9 mouse cellular contexts compared by ENCODE assay signal in genomic region chr3:40685855-40686515, GRCm38 (mm10). TPM values are rescaled to one million over a fixed set of nuclear protein-coding genes. Genes with fewer than 3 reads are reported as not detected.
DNase-seq lines count a peak whose midpoint lies in the region; ATAC-seq lines count a peak whose summit lies in the region.
"Had no signal": no experiment of that assay in that cellular context is flagged by ENCODE, and none has a peak within 500 bp of the region (broad histone marks: within the 10 kb centered on the region; RNA-seq: fewer than 3 reads in every experiment).

No protein-coding gene starts in this region.

- H3K27ac ChIP-seq in heart, embryonic 12.5 days (ENCODE audit: poor library complexity, severe bottlenecking), result no peak overlapping the region

- no peaks in the 10 kb centered on the region for H3K9me3 ChIP-seq in heart, embryonic 12.5 days (replicated peaks)

- no peaks in the 10 kb centered on the region for H3K36me3 ChIP-seq in heart, embryonic 12.5 days

- no peaks in the 10 kb centered on the region for H3K27me3 ChIP-seq in heart, embryonic 12.5 days (replicated peaks)

- 40% methylated on average over 3 of the region's 3 CpGs for WGBS in heart, embryonic 12.5 days

- no peak overlapping the region for H3K4me3 ChIP-seq in heart, embryonic 12.5 days

- peak; percentile 9 for DNase-seq in adrenal gland, postnatal 14 days
- no peak for DNase-seq in adrenal gland, postnatal 25 days
- peak; percentile 13 for DNase-seq in thymus, postnatal 14 days
- no peak for DNase-seq in thymus, postnatal 0 days (ENCODE audit: low spot score)
- DNase-seq in kidney, postnatal 4 days, result peak; percentile 55 to 57
- DNase-seq in thymus, postnatal 4 days, result peak; percentile 31
- no peak for DNase-seq in cerebellum, adult 11 months

- no peak overlapping the region; the same call in 1 of the 2 replicates for H3K4me2 ChIP-seq in heart, embryonic 12.5 days

- peaks cover 45% of the 10 kb centered on the region for H3K4me1 ChIP-seq in heart, embryonic 12.5 days (replicated peaks)

- H3K9ac ChIP-seq in heart, embryonic 12.5 days, result no peak overlapping the region

- ATAC-seq in heart, embryonic 12.5 days (ENCODE audit: insufficient number of reproducible peaks, low FRiP score), result no peak; the same call in 1 of the 2 replicates

RNA-seq across cellular contexts. Expression of gene Slc25a31, which starts 22.7 kb away (rescaled TPM):
- total RNA-seq in adrenal gland, postnatal 14 days (2021), result not detected in 2 replicates
- total RNA-seq in adrenal gland, postnatal 25 days (2021), result 0.15 TPM in 1 of 2 replicates, not detected in the other
- 0.10 and 0.15 TPM in 2 replicates for polyA plus RNA-seq in thymus, postnatal 0 days (2015; fragmentation: Nextera tagmentation; extraction: Ambion mirVana)
- polyA plus RNA-seq in heart, embryonic 12.5 days (2016; fragmentation: Nextera tagmentation; extraction: Ambion mirVana), result 0.51 and 0.74 TPM in 2 replicates
- polyA plus RNA-seq: small intestine, adult 2 months had no signal

RNA-seq across cellular contexts. Expression of gene Hspa4l, which starts 58.3 kb away (rescaled TPM):
- total RNA-seq in adrenal gland, postnatal 14 days (2021), result 30.4 and 36.2 TPM in 2 replicates
- 64.3 and 64.8 TPM in 2 replicates for total RNA-seq in adrenal gland, postnatal 25 days (2021)
- polyA plus RNA-seq in thymus, postnatal 0 days (2015; fragmentation: Nextera tagmentation; extraction: Ambion mirVana), result 22.8 and 25.9 TPM in 2 replicates
- 36.9 and 38.7 TPM in 2 replicates for polyA plus RNA-seq in heart, embryonic 12.5 days (2016; fragmentation: Nextera tagmentation; extraction: Ambion mirVana)

Comparison
In these comparisons a context has a peak if more than half of its experiments do, and no peak if none do; other contexts are left out.
1. DNase-seq: peak in adrenal gland, postnatal 14 days (single experiment), thymus, postnatal 14 days (single experiment), kidney, postnatal 4 days (2 of 2) and thymus, postnatal 4 days (single experiment); none in adrenal gland, postnatal 25 days (single experiment), thymus, postnatal 0 days (single experiment) and cerebellum, adult 11 months (single experiment).